Mouse (Mus musculus): Measurements from ENCODE around the gene T. TPM values are rescaled to one million over a fixed set of nuclear protein-coding genes. Genes with fewer than 3 reads are reported as not detected.
A peak's percentile ranks its signal among the peaks of the same experiment; 100 is the strongest.

The T gene
- total and polyA plus RNA-seq, 2 experiments from 2014 or later: 0.31 to 0.52 TPM

GRCm38 (mm10) chr17:8468716-8469344, 34.6 kb downstream of the T start:
- H3K9ac ChIP-seq (replicated peaks; ENCODE audit: low read length): 0 out of 2 replicates have a peak overlapping the region, but pooled peaks have one; percentile 9
- peak; percentile 97 for TF ChIP-seq CTCF (IDR thresholded peaks at IDR 0.05; ENCODE audit: low read depth)
- no peaks in the 10 kb centered on the region for H3K36me3 ChIP-seq (ENCODE audit: insufficient read depth, low read length)
- H3K27ac ChIP-seq: no peak overlapping the region
- ATAC-seq (peak; percentile 90), DNase-seq (ENCODE audit: low spot score) (peak; percentile 93)
- WGBS: 15% methylated on average over 19 of the region's 19 CpGs
- H3K4me3 ChIP-seq (ENCODE audit: low read length): no peak overlapping the region
- no peaks in the 10 kb centered on the region for H3K9me3 ChIP-seq (ENCODE audit: low read length)
- no peak overlapping the region for H3K4me2 ChIP-seq (ENCODE audit: low read depth, low read length)
- H3K4me1 ChIP-seq (ENCODE audit: insufficient read depth, low read length): no peaks in the 10 kb centered on the region
- no peaks in the 10 kb centered on the region for H3K27me3 ChIP-seq (ENCODE audit: insufficient read depth, low read length)

- H3K27me3 ChIP-seq (ENCODE audit: insufficient read depth, low read length): no peaks in the 10 kb centered on the region
- ATAC-seq (no peak), DNase-seq (ENCODE audit: low spot score) (no peak)
- TF ChIP-seq CTCF (IDR thresholded peaks at IDR 0.05; ENCODE audit: low read depth): no peak
- no peak overlapping the region for H3K4me2 ChIP-seq (ENCODE audit: low read depth, low read length)
- H3K9ac ChIP-seq (replicated peaks; ENCODE audit: low read length): no peak overlapping the region
- no peaks in the 10 kb centered on the region for H3K9me3 ChIP-seq (ENCODE audit: low read length)
- WGBS: 74% methylated on average over 3 of the region's 3 CpGs
- no peak overlapping the region for H3K27ac ChIP-seq
- no peaks in the 10 kb centered on the region for H3K4me1 ChIP-seq (ENCODE audit: insufficient read depth, low read length)
- H3K4me3 ChIP-seq (ENCODE audit: low read length): no peak overlapping the region
- no peaks in the 10 kb centered on the region for H3K36me3 ChIP-seq (ENCODE audit: insufficient read depth, low read length)
Observed at GRCm38 (mm10) chr17:8478554-8478953, 44.3 kb downstream of the T start.

DNA sequence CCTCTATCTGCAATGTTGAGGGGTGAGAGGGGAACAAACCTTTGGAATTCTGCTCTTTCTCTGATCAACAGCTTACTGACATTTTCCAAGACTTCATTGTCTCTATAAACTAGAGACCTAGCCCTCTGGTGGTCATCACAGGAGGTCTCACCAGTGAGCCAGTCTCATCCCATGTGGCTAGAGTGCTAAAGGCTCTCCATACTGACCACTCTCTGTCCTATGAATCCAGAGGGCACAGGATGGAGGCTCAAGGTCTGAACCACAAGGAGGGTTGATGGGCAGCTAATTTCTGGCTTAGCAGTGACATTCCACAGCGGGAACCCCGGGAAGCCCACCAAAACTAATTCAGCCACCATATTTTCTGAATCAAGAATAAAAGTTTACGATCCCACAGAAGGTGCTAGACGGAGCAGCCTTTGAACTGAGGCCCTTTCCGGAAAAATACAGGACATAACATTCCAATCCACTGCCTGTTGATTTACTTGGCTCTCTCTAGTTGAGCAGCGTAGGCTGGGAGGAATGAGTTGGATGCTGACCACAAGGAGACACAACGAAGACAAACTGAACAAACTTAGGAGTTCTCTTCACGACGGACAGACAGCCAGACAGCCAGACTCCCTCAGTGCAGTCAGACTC, 45.4 kb downstream of the T start:
- ATAC-seq: no peak
- 85% methylated on average over 9 of the region's 9 CpGs for WGBS

DNA sequence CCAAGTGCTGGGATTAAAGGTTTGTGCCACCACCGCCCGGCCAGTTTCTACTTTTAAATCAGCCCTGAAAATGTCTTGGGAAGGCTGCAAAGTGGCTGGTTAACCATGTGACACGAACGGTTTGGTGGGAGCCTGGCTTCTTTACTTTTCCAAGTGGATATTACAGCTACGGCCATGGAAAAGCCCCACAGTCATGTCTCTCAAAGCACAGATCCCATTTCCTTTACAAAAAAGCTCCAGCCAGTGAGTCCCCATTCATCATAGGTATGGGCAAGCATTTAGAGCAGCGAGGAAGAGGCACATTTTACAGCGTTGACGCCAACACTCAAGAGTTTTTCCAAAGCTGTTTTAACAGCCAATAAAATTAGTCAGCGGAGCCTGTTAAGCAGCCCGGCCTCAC, 47.6 kb downstream of the T start:
- Histone ChIP-seq H3K4me3 (ENCODE audit: low read length) (no peak overlapping the region), H3K27me3 (ENCODE audit: insufficient read depth, low read length) (no peaks in the 10 kb centered on the region), H3K9ac (replicated peaks; ENCODE audit: low read length) (no peak overlapping the region), H3K36me3 (ENCODE audit: insufficient read depth, low read length) (no peaks in the 10 kb centered on the region), H3K9me3 (ENCODE audit: low read length) (no peaks in the 10 kb centered on the region), H3K27ac (no peak overlapping the region), H3K4me2 (ENCODE audit: low read depth, low read length) (no peak overlapping the region), H3K4me1 (ENCODE audit: insufficient read depth, low read length) (no peaks in the 10 kb centered on the region)
- DNase-seq (ENCODE audit: low spot score) (no peak), ATAC-seq (no peak)
- TF ChIP-seq CTCF (IDR thresholded peaks at IDR 0.05; ENCODE audit: low read depth): no peak
- 84% methylated on average over 10 of the region's 10 CpGs for WGBS

More for the DNA sequence above, 45.4 kb downstream of the T start:
- Histone ChIP-seq H3K27ac (no peak overlapping the region), H3K36me3 (ENCODE audit: insufficient read depth, low read length) (no peaks in the 10 kb centered on the region), H3K4me2 (ENCODE audit: low read depth, low read length) (no peak overlapping the region), H3K4me1 (ENCODE audit: insufficient read depth, low read length) (no peaks in the 10 kb centered on the region), H3K9ac (replicated peaks; ENCODE audit: low read length) (no peak overlapping the region), H3K27me3 (ENCODE audit: insufficient read depth, low read length) (no peaks in the 10 kb centered on the region), H3K9me3 (ENCODE audit: low read length) (no peaks in the 10 kb centered on the region), H3K4me3 (ENCODE audit: low read length) (no peak overlapping the region)
- no peak for DNase-seq (ENCODE audit: low spot score)
- no peak for TF ChIP-seq CTCF (IDR thresholded peaks at IDR 0.05; ENCODE audit: low read depth)

- TF ChIP-seq CTCF (IDR thresholded peaks at IDR 0.05; ENCODE audit: low read depth): no peak
- DNase-seq (ENCODE audit: low spot score): no peak
- Histone ChIP-seq H3K36me3 (ENCODE audit: insufficient read depth, low read length) (no peaks in the 10 kb centered on the region), H3K4me2 (ENCODE audit: low read depth, low read length) (no peak overlapping the region), H3K27me3 (ENCODE audit: insufficient read depth, low read length) (no peaks in the 10 kb centered on the region), H3K9ac (replicated peaks; ENCODE audit: low read length) (no peak overlapping the region), H3K4me1 (ENCODE audit: insufficient read depth, low read length) (no peaks in the 10 kb centered on the region), H3K9me3 (ENCODE audit: low read length) (no peaks in the 10 kb centered on the region), H3K27ac (no peak overlapping the region), H3K4me3 (ENCODE audit: low read length) (no peak overlapping the region)
- ATAC-seq: no peak
- WGBS: 82% methylated on average over 7 of the region's 7 CpGs
Observed at GRCm38 (mm10) chr17:8482876-8483275, 48.7 kb downstream of the T start.

DNA sequence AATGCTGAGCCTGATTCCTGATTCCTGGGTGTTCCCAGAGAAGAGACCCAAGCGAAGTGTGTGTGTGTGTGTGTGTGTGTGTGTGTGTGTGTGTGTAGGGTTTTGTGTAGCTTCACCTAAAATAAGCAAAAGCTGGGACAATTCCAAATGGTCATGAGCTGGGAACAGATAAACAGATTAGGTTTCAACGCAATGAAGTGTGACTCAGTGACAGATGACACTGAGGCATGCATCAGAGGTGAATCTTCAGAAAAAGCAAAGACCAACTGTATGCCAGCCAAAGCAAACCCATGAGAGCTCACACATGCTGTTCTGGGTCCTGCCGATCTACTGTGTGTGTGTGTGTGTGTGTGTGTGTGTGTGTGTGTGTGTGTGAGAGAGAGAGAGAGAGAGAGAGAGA, 50.0 kb downstream of the T start:
- H3K9ac ChIP-seq (replicated peaks; ENCODE audit: low read length): no peak overlapping the region
- H3K27me3 ChIP-seq (ENCODE audit: insufficient read depth, low read length): no peaks in the 10 kb centered on the region
- ATAC-seq (no peak), DNase-seq (ENCODE audit: low spot score) (no peak)
- H3K4me1 ChIP-seq (ENCODE audit: insufficient read depth, low read length): no peaks in the 10 kb centered on the region
- TF ChIP-seq CTCF (IDR thresholded peaks at IDR 0.05; ENCODE audit: low read depth): no peak
- no peak overlapping the region for H3K4me3 ChIP-seq (ENCODE audit: low read length)
- no peaks in the 10 kb centered on the region for H3K36me3 ChIP-seq (ENCODE audit: insufficient read depth, low read length)
- no peak overlapping the region for H3K4me2 ChIP-seq (ENCODE audit: low read depth, low read length)
- H3K9me3 ChIP-seq (ENCODE audit: low read length): no peaks in the 10 kb centered on the region
- H3K27ac ChIP-seq: no peak overlapping the region
- 69% methylated on average over 3 of the region's 3 CpGs for WGBS

DNA sequence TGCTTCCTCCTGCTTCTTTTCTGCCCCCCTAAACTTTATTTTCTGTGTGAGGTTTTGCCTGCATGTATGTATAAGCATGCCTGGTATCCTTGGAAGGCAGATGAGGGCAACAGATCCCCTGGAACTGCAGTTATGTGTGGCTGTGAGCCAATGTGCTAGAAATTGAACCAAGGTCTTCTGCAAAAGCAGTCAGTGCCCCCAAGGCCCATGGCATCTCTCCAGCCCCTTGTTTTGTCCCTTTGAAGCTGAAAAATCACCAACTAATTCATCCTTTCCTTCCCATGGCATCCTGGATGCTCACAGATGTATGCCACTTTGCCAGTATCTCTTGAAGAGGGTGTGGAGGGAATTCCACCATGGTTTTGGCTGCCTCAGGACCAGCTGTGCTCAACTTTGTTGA, 50.9 kb downstream of the T start:
- no peak for DNase-seq (ENCODE audit: low spot score)
- TF ChIP-seq CTCF (IDR thresholded peaks at IDR 0.05; ENCODE audit: low read depth): no peak
- H3K4me2 ChIP-seq (ENCODE audit: low read depth, low read length): no peak overlapping the region
- H3K27me3 ChIP-seq (ENCODE audit: insufficient read depth, low read length): no peaks in the 10 kb centered on the region
- no peak overlapping the region for H3K9ac ChIP-seq (replicated peaks; ENCODE audit: low read length)
- no peak overlapping the region for H3K27ac ChIP-seq
- ATAC-seq: no peak
- no peaks in the 10 kb centered on the region for H3K4me1 ChIP-seq (ENCODE audit: insufficient read depth, low read length)
- no peaks in the 10 kb centered on the region for H3K36me3 ChIP-seq (ENCODE audit: insufficient read depth, low read length)
- H3K4me3 ChIP-seq (ENCODE audit: low read length): no peak overlapping the region
- H3K9me3 ChIP-seq (ENCODE audit: low read length): no peaks in the 10 kb centered on the region

All from hindbrain, postnatal 0 days (tissue).